Mouse (Mus musculus) cerebellum, adult 2 months (tissue): Measurements from ENCODE around the gene Zzz3.

Experiments
- CTCF ChIP-seq: fragments of 200-500 bp; IDR thresholded peaks from 2 replicates; pipeline ENCODE4 v1.5.1; 2011; ENCODE audit warnings: low read depth, mild to moderate bottlenecking, control low read depth, low read length, moderate library complexity, borderline replicate concordance; ENCODE audit not compliant: insufficient read depth
- POLR2A ChIP-seq: fragments of 200-500 bp; IDR thresholded peaks from 2 replicates; pipeline ENCODE4 v1.6.1; 2011; ENCODE audit warnings: low read length, control low read depth, borderline replicate concordance; ENCODE audit not compliant: insufficient read depth

GRCm38 (mm10) chr3:152446966-152447365 is 51.7 kb downstream of the Zzz3 start:
- no peak for TF ChIP-seq CTCF
- TF ChIP-seq POLR2A: no peak
